Mouse (Mus musculus) large intestine, adult 2 months (tissue): ENCODE results near the gene Myo3b. TPM values are rescaled to one million over a fixed set of nuclear protein-coding genes. Genes with fewer than 3 reads are reported as not detected.

Experiments used
- DNase-seq: peaks from one replicate; pipeline ENCODE4 v3.0.0-alpha.2; 2012; ENCODE audit warnings: low read depth, low spot score
- WGBS: fragments of 180-500 bp; shearing (Covaris S2); methylation state at CpG from one replicate; pipeline ENCODE4 v1.1.7; 2018; 5-methylcytosine and 5-hydroxymethylcytosine counted together
- polyA plus RNA-seq: library from polyadenylated mRNA; depleted of rRNA; stranded (reverse); fragments of >200 nt; gene quantifications from 2 replicates; pipeline ENCODE4 v1.2.3, GENCODE M21; 2012

The Myo3b gene
- polyA plus RNA-seq, 1 experiment = 0.06 TPM

GRCm38 (mm10) chr2:70336551-70336950 lies 297.6 kb downstream of the Myo3b start:
- 54% methylated on average over 6 of the region's 6 CpGs for whole genome bisulfite sequencing
- no peak for DNase-seq

GRCm38 (mm10) chr2:70337208-70337611 lies 298.3 kb downstream of the Myo3b start:
- DNase-seq = no peak
- 6% methylated on average over 7 of the region's 7 CpGs for WGBS

- DNase-seq = no peak
Measured at GRCm38 (mm10) chr2:70337869-70338268, 298.9 kb downstream of the Myo3b start.

GRCm38 (mm10) chr2:70339061-70339460 lies 300.1 kb downstream of the Myo3b start:
- 88% methylated on average over 7 of the region's 7 CpGs for WGBS
- no peak for DNase-seq

More at GRCm38 (mm10) chr2:70337869-70338268, 298.9 kb downstream of the Myo3b start:
- 16% methylated on average over 9 of the region's 9 CpGs for WGBS

- 76% methylated on average over 6 of the region's 6 CpGs for whole genome bisulfite sequencing
- no peak for DNase-seq
Measured at GRCm38 (mm10) chr2:70339501-70339900, 300.6 kb downstream of the Myo3b start.

- DNase-seq = no peak
- 74% methylated on average over 8 of the region's 8 CpGs for WGBS
Measured at GRCm38 (mm10) chr2:70340224-70340623, 301.3 kb downstream of the Myo3b start.

GRCm38 (mm10) chr2:70345126-70345525 lies 306.2 kb downstream of the Myo3b start:
- DNase-seq = no peak
- 81% methylated on average over 8 of the region's 8 CpGs for WGBS

- DNase-seq = no peak
- WGBS = 4% methylated on average over 1 of the region's 1 CpGs
Measured at GRCm38 (mm10) chr2:70347511-70347910, 308.6 kb downstream of the Myo3b start.

- DNase-seq = no peak
- 65% methylated on average over 11 of the region's 11 CpGs for WGBS
Measured at GRCm38 (mm10) chr2:70348793-70349553, 310.0 kb downstream of the Myo3b start.

GRCm38 (mm10) chr2:70352435-70353165 lies 313.7 kb downstream of the Myo3b start:
- WGBS = 77% methylated on average over 10 of the region's 10 CpGs

GRCm38 (mm10) chr2:70354056-70354455 lies 315.1 kb downstream of the Myo3b start:
- 87% methylated on average over 4 of the region's 4 CpGs for WGBS
- no peak for DNase-seq

More at GRCm38 (mm10) chr2:70352435-70353165, 313.7 kb downstream of the Myo3b start:
- DNase-seq = no peak

- WGBS = 75% methylated on average over 2 of the region's 2 CpGs
- DNase-seq = no peak
Measured at GRCm38 (mm10) chr2:70355026-70355425, 316.1 kb downstream of the Myo3b start.

GRCm38 (mm10) chr2:70369421-70369820 lies 330.5 kb downstream of the Myo3b start:
- 81% methylated on average over 6 of the region's 6 CpGs for WGBS
- no peak for DNase-seq

- 56% methylated on average over 6 of the region's 6 CpGs for WGBS
Measured at GRCm38 (mm10) chr2:70379341-70379740, 340.4 kb downstream of the Myo3b start.

GRCm38 (mm10) chr2:70379939-70380338 lies 341.0 kb downstream of the Myo3b start:
- 21% methylated on average over 6 of the region's 6 CpGs for WGBS
- no peak for DNase-seq

More at GRCm38 (mm10) chr2:70379341-70379740, 340.4 kb downstream of the Myo3b start:
- DNase-seq = no peak

GRCm38 (mm10) chr2:70388645-70389044 lies 349.7 kb downstream of the Myo3b start:
- 39% methylated on average over 6 of the region's 6 CpGs for WGBS
- no peak for DNase-seq

GRCm38 (mm10) chr2:70389162-70389561 lies 350.2 kb downstream of the Myo3b start:
- 95% methylated on average over 1 of the region's 1 CpGs for WGBS
- no peak for DNase-seq

GRCm38 (mm10) chr2:70397734-70398276 lies 358.9 kb downstream of the Myo3b start:
- DNase-seq = no peak
- WGBS = 58% methylated on average over 9 of the region's 9 CpGs

GRCm38 (mm10) chr2:70399441-70400115 lies 360.7 kb downstream of the Myo3b start:
- no peak for DNase-seq
- 75% methylated on average over 15 of the region's 15 CpGs for WGBS

- 72% methylated on average over 6 of the region's 6 CpGs for WGBS
- no peak for DNase-seq
Measured at GRCm38 (mm10) chr2:70400321-70400720, 361.4 kb downstream of the Myo3b start.
